Mouse (Mus musculus) liver (tissue): Measurements from ENCODE around the gene Mtus2.

Source experiments
- DNase-seq: peaks from one replicate; pipeline ENCODE4 v3.0.0-alpha.2; 2020; ENCODE audit warnings: mixed read lengths

The Mtus2 gene

GRCm38 (mm10) chr5:148049304-148049703, 92.2 kb downstream of the Mtus2 start:
- no peak for DNase-seq

- DNase-seq = no peak
Observed at GRCm38 (mm10) chr5:148052846-148053608, 95.9 kb downstream of the Mtus2 start.

DNA sequence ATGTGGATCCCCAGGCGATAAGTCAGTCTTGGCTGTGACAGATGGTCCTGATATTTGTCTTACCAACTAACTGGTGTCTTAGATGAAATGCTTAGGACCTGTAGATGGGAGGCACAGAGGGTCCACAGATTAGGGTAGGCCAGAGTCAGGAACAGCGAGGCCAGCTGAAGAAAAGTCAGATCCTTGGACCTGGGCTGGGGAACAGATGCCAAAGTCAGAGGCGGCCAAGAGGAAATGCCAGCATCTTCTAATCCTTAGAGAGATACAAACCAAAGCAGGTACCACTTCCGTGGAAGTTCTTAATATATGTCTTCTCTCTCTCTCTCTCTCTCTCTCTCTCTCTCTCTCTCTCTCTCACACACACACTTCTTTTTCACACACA, 96.5 kb downstream of the Mtus2 start:
- no peak for DNase-seq

DNA sequence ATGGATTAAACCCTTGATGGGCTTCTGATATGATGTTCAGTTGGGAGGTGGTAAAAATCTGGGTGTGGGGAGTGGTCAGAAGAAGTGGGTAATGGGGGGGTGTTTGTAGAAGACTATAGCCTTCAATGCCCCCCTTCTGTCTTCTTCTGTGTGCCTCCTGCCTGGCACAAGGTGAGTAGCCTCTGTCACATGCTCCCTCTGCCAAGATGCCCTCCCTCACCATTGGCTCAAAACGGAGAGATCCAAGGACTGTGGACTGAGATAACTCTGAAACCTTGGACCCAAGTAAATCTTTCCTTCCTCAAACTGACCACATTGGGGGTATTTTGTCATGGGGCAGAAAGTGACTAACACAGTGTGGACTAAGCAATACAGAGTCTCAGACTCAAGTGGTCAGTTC, 99.7 kb downstream of the Mtus2 start:
- DNase-seq = no peak

- no peak for DNase-seq
Observed at GRCm38 (mm10) chr5:148057433-148057832, 100.3 kb downstream of the Mtus2 start.

GRCm38 (mm10) chr5:148059339-148059738, 102.2 kb downstream of the Mtus2 start:
- DNase-seq = no peak

- DNase-seq = no peak
Observed at GRCm38 (mm10) chr5:148061869-148062268, 104.7 kb downstream of the Mtus2 start.

DNA sequence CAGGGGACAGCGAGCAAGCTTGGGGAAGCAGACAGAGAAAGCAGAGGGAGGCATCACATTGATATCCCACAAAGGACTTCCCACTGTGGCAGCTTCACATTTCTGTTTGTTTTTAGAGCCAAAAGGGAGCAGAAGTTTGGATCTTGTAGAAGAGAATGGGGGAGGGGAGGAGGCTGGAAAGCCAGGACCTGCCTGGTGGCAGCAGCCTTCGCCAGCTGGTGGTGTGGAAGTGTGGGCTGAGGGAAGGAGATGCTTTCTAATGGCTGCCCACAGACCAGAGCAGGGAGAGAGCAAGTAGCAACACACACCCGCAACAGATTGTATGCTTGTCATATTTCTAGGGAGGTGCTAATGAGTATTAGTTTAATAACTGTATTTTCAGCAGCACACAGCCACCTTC, 106.6 kb downstream of the Mtus2 start:
- no peak for DNase-seq

DNA sequence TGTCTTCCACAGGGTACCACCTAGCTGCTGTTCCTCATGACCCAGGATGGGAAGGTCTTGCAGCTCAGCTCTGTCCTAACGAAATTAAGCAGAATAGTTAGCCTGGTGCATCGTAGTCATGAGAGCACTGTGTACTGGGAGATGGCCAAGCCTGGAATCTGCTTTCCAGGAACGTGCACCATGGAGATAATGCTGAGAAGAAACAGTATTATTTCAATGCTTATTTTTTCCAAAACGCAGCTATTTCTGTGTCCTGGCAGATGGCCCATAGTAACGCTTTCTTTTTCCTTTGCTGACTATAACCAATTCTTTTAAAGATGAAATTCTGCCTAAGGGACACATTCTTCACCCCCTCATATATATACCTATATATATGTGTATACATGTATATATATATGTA, 108.1 kb downstream of the Mtus2 start:
- no peak for DNase-seq

GRCm38 (mm10) chr5:148069909-148070308, 112.8 kb downstream of the Mtus2 start:
- DNase-seq = peak; percentile 29

DNA sequence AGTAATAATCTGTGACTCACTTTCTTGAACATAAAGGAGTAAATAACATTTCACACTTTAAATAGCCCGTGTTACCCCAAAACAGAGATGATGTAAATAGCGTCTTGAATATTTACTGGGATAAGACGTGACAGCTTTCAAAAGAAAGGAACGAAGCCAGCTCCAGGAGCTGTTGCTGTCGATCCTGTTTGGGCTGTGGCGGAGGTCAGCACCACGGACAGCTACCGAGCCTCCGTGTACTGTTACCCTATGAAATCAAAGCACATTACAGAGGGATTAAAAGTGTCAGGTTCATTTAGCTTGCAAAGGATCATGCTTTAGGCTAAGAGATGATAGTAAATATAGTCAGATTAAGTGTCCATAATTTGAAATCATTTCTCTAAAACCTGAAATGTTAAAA, 114.7 kb downstream of the Mtus2 start:
- DNase-seq = peak; percentile 41

- no peak for DNase-seq
Observed at GRCm38 (mm10) chr5:148073461-148073860, 116.3 kb downstream of the Mtus2 start.

GRCm38 (mm10) chr5:148079732-148080131, 122.6 kb downstream of the Mtus2 start:
- no peak for DNase-seq

- no peak for DNase-seq
Observed at GRCm38 (mm10) chr5:148083541-148083940, 126.4 kb downstream of the Mtus2 start.

- DNase-seq = no peak
Observed at GRCm38 (mm10) chr5:148084766-148085165, 127.6 kb downstream of the Mtus2 start.

DNA sequence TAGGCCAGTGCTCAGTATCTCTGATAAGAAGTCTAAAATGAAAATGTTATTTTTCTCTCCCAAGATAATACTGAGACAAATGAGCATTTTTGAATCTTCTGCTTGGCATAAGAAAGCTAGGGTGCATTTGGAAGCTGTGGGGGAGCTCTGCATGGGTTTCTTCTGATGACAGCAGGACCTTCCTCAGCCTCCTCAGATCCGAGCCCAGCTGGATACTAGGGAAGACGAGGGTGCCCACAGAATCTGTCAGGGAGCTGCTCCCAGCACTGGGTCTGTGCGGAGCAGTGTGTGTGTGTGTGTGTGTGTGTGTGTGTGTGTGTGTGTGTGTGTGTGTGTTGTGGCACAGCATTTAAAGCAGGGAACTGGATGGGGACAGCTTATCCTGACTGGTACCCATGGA, 130.7 kb downstream of the Mtus2 start:
- DNase-seq = no peak

- no peak for DNase-seq
Observed at GRCm38 (mm10) chr5:148090191-148090821, 133.2 kb downstream of the Mtus2 start.

GRCm38 (mm10) chr5:148094640-148095039, 137.5 kb downstream of the Mtus2 start:
- DNase-seq = no peak

- DNase-seq = no peak
Observed at GRCm38 (mm10) chr5:148099356-148099755, 142.2 kb downstream of the Mtus2 start.

DNA sequence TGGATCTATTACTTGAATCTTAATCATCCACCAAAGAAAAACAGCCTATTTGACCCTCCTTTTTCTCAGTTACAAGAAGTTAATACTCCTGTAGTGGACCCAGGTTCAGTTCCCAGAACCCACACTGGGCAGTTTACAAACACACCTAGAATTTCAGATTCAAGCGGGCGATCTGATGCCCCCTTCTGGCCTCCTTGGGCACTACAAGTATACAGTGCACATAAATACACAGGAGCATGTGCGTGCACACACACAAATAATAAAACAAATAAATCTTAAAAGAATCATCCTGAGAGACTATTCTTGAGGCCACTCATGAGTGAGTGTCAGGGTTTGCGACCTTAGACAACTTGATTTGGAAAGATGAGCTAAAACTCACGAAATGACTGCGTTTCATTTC, 150.2 kb downstream of the Mtus2 start:
- DNase-seq = no peak

DNA sequence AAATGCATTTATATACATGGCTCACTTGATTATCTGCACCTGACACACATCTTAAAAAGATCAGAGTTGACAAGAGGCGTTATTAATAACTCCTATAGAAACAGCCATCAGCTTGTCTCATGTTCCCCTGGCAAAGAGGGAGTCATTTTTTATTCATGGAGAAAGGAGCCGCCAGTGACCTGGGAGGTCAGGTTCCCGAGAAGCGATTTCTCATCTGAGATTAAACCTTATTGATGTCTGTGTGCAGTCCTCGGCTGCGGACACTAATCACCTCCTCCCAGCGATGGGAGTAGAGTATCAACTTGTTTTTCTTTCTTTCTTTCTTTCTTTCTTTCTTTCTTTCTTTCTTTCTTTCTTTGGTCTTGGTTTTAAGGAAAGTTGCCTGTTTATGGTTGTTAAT, 150.8 kb downstream of the Mtus2 start:
- DNase-seq = no peak

DNA sequence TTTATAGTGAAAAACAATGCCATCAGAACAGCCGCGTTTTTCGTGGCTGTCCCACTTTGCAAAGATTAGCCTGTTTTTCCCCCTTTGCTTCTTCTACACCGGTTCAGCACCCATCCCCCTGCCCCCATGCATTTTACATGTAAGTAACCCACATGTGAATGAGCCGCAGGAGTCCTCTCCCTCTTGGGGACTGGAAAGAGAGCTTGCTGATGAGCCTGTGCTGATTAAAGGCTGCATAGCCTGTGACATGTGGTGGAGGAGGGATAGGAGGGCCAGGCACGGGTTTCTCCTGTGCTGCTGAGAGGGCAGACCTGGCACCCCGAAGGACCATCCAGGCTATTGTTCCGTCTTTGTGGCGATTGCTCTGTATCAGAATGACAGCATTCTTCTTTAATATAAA, 151.2 kb downstream of the Mtus2 start:
- no peak for DNase-seq

DNA sequence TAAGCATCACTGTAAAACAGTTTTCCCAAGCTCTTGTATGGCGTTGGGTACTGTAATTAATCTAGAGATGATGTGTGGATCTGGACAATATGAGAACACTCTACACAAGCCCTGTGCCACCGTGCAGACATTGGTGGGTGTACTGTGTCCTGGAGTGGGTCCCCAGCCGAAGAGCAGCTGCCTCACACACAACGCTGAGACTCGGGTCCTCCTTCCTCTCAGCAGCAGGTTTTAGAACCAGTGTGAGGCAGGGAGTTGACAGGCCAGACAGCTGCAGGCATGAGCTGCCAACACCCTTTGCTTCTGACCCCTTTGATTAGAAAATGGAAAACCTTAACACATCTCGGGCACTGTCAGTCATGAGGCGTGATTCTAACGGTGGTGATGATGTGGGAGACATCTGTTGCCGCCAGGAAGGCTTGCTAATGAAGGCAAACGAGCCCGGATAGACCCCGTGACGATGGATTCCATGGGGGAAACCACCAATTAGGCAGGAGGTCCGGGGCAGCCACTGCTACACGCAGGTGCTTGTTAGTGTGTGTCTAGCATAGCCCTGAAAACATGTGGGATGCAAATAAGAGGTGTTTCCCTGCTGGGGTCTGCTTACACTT, 158.2 kb downstream of the Mtus2 start:
- DNase-seq = no peak

DNA sequence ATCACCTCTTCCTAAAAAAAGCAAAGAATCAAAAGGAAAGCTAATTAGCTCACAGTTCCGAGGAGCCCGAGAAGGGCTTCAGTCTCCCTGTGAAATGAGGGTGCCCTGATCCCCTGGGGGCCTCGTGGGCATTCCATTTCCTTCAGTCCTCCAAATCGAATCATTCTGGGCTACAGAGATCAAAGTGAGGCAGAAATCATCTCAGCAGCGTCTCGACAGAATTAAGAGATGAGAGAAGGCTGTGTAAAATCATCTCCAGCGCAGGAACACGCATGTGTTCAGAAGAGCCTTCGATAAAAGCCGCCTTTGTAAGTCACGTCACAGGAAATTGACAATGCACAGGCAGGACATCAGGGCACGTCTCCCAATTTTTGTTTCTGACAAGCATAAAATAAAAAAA, 167.2 kb downstream of the Mtus2 start:
- DNase-seq = no peak
